Mouse (Mus musculus): ENCODE measurements around the gene Fndc3b. TPM values are rescaled to one million over a fixed set of nuclear protein-coding genes. Genes with fewer than 3 reads are reported as not detected.

Gene Fndc3b
- polyA plus RNA-seq, 1 experiment = 5.0 TPM

- TF ChIP-seq CTCF (IDR thresholded peaks at IDR 0.05; ENCODE audit: control insufficient read depth, insufficient read depth, insufficient replicate concordance, low read depth, low read length) (no peak), POLR2A (IDR thresholded peaks at IDR 0.05; ENCODE audit: control insufficient read depth, low read depth, low read length) (no peak)
These were observed 117.5 kb downstream of the Fndc3b start for GRCm38 (mm10) chr3:27593485-27594138.

GRCm38 (mm10) chr3:27592728-27593484, 118.2 kb downstream of the Fndc3b start:
- no peaks in the 10 kb centered on the region for H3K27me3 ChIP-seq (ENCODE audit: control insufficient read depth, insufficient read depth, low read length)

More at GRCm38 (mm10) chr3:27593485-27594138, 117.5 kb downstream of the Fndc3b start:
- Histone ChIP-seq H3K4me1 (ENCODE audit: control insufficient read depth, insufficient read depth, low read length) (peaks cover 2% of the 10 kb centered on the region; the same call in 1 of the 2 replicates), H3K27ac (ENCODE audit: control insufficient read depth, insufficient read depth, low read depth, low read length) (no peak overlapping the region), H3K36me3 (ENCODE audit: control insufficient read depth, insufficient read depth, low read length) (no peaks in the 10 kb centered on the region), H3K27me3 (ENCODE audit: control insufficient read depth, insufficient read depth, low read length) (no peaks in the 10 kb centered on the region), H3K4me3 (ENCODE audit: control insufficient read depth, low read depth, low read length) (no peak overlapping the region)

GRCm38 (mm10) chr3:27590823-27591222, 120.3 kb downstream of the Fndc3b start:
- TF ChIP-seq POLR2A (IDR thresholded peaks at IDR 0.05; ENCODE audit: control insufficient read depth, low read depth, low read length) (no peak), CTCF (IDR thresholded peaks at IDR 0.05; ENCODE audit: control insufficient read depth, insufficient read depth, insufficient replicate concordance, low read depth, low read length) (no peak)
- Histone ChIP-seq H3K27me3 (ENCODE audit: control insufficient read depth, insufficient read depth, low read length) (no peaks in the 10 kb centered on the region), H3K4me3 (ENCODE audit: control insufficient read depth, low read depth, low read length) (no peak overlapping the region), H3K36me3 (ENCODE audit: control insufficient read depth, insufficient read depth, low read length) (no peaks in the 10 kb centered on the region), H3K27ac (ENCODE audit: control insufficient read depth, insufficient read depth, low read depth, low read length) (no peak overlapping the region), H3K4me1 (ENCODE audit: control insufficient read depth, insufficient read depth, low read length) (no peaks in the 10 kb centered on the region)

More at GRCm38 (mm10) chr3:27592728-27593484, 118.2 kb downstream of the Fndc3b start:
- TF ChIP-seq CTCF (IDR thresholded peaks at IDR 0.05; ENCODE audit: control insufficient read depth, insufficient read depth, insufficient replicate concordance, low read depth, low read length) = no peak
- no peak for TF ChIP-seq POLR2A (IDR thresholded peaks at IDR 0.05; ENCODE audit: control insufficient read depth, low read depth, low read length)
- Histone ChIP-seq H3K4me1 (ENCODE audit: control insufficient read depth, insufficient read depth, low read length) (peaks cover 2% of the 10 kb centered on the region; the same call in 1 of the 2 replicates), H3K27ac (ENCODE audit: control insufficient read depth, insufficient read depth, low read depth, low read length) (no peak overlapping the region), H3K36me3 (ENCODE audit: control insufficient read depth, insufficient read depth, low read length) (no peaks in the 10 kb centered on the region), H3K4me3 (ENCODE audit: control insufficient read depth, low read depth, low read length) (no peak overlapping the region)

GRCm38 (mm10) chr3:27589305-27589704, 121.8 kb downstream of the Fndc3b start:
- no peaks in the 10 kb centered on the region for H3K27me3 ChIP-seq (ENCODE audit: control insufficient read depth, insufficient read depth, low read length)
- no peaks in the 10 kb centered on the region for H3K4me1 ChIP-seq (ENCODE audit: control insufficient read depth, insufficient read depth, low read length)
- no peak for TF ChIP-seq CTCF (IDR thresholded peaks at IDR 0.05; ENCODE audit: control insufficient read depth, insufficient read depth, insufficient replicate concordance, low read depth, low read length)
- TF ChIP-seq POLR2A (IDR thresholded peaks at IDR 0.05; ENCODE audit: control insufficient read depth, low read depth, low read length) = no peak
- H3K36me3 ChIP-seq (ENCODE audit: control insufficient read depth, insufficient read depth, low read length) = no peaks in the 10 kb centered on the region
- H3K27ac ChIP-seq (ENCODE audit: control insufficient read depth, insufficient read depth, low read depth, low read length) = no peak overlapping the region
- no peak overlapping the region for H3K4me3 ChIP-seq (ENCODE audit: control insufficient read depth, low read depth, low read length)

- no peak overlapping the region for H3K4me3 ChIP-seq (ENCODE audit: control insufficient read depth, low read depth, low read length)
- no peaks in the 10 kb centered on the region for H3K27me3 ChIP-seq (ENCODE audit: control insufficient read depth, insufficient read depth, low read length)
- no peak for TF ChIP-seq POLR2A (IDR thresholded peaks at IDR 0.05; ENCODE audit: control insufficient read depth, low read depth, low read length)
- no peak for TF ChIP-seq CTCF (IDR thresholded peaks at IDR 0.05; ENCODE audit: control insufficient read depth, insufficient read depth, insufficient replicate concordance, low read depth, low read length)
- H3K27ac ChIP-seq (ENCODE audit: control insufficient read depth, insufficient read depth, low read depth, low read length) = no peak overlapping the region
- no peaks in the 10 kb centered on the region for H3K4me1 ChIP-seq (ENCODE audit: control insufficient read depth, insufficient read depth, low read length)
- no peaks in the 10 kb centered on the region for H3K36me3 ChIP-seq (ENCODE audit: control insufficient read depth, insufficient read depth, low read length)
These were observed 122.5 kb downstream of the Fndc3b start for GRCm38 (mm10) chr3:27588604-27589003.

GRCm38 (mm10) chr3:27584607-27585605, 126.2 kb downstream of the Fndc3b start:
- TF ChIP-seq POLR2A (IDR thresholded peaks at IDR 0.05; ENCODE audit: control insufficient read depth, low read depth, low read length) (no peak), CTCF (IDR thresholded peaks at IDR 0.05; ENCODE audit: control insufficient read depth, insufficient read depth, insufficient replicate concordance, low read depth, low read length) (no peak)

More at GRCm38 (mm10) chr3:27584607-27585605, 126.2 kb downstream of the Fndc3b start:
- no peak overlapping the region for H3K4me3 ChIP-seq (ENCODE audit: control insufficient read depth, low read depth, low read length)
- H3K27ac ChIP-seq (ENCODE audit: control insufficient read depth, insufficient read depth, low read depth, low read length) = no peak overlapping the region
- no peaks in the 10 kb centered on the region for H3K27me3 ChIP-seq (ENCODE audit: control insufficient read depth, insufficient read depth, low read length)
- H3K36me3 ChIP-seq (ENCODE audit: control insufficient read depth, insufficient read depth, low read length) = no peaks in the 10 kb centered on the region
- H3K4me1 ChIP-seq (ENCODE audit: control insufficient read depth, insufficient read depth, low read length) = no peaks in the 10 kb centered on the region
